Mouse (Mus musculus): Measurements from ENCODE around the gene Hcar2.

The Hcar2 gene

GRCm38 (mm10) chr5:123858798-123859197 lies 6.5 kb downstream of the Hcar2 start:
- DNase-seq, result no peak

- no peak for DNase-seq
These were observed 10.8 kb downstream of the Hcar2 start for GRCm38 (mm10) chr5:123854511-123854910.

DNA sequence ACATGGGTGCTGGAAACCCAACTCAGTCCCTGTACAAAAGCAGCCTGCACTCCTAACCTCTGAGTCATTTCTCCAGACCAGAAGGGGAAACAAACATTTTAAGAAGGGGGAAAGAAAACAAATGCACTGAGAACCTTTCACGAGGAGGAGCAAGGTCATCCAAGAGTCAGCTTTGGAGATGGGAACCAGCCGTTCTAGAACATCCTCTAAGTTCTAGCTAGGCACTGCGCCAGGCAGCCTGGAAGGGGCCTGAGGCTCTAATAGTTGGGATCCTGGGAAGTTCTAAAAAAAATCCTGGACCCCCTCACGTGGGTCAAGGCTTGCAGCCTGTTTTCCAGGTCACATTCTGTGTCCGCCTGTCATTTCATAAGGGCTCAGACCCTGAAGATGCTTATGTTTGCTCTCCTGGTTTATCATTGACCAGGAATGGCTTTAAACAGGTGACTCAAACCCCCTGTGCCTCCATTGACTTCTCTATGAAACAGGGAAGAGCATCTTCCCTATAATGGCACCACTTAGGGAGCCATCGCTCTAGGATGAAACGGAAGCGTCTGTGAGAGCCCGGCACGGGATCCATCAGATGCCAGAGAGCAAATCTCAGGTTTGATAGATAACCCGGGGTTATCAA lies 11.3 kb downstream of the Hcar2 start:
- no peak for DNase-seq

GRCm38 (mm10) chr5:123851398-123851797 lies 13.9 kb downstream of the Hcar2 start:
- peak; percentile 45 for DNase-seq

- peak; percentile 61 for DNase-seq
These were observed 21.0 kb downstream of the Hcar2 start for GRCm38 (mm10) chr5:123844316-123844715.

DNA sequence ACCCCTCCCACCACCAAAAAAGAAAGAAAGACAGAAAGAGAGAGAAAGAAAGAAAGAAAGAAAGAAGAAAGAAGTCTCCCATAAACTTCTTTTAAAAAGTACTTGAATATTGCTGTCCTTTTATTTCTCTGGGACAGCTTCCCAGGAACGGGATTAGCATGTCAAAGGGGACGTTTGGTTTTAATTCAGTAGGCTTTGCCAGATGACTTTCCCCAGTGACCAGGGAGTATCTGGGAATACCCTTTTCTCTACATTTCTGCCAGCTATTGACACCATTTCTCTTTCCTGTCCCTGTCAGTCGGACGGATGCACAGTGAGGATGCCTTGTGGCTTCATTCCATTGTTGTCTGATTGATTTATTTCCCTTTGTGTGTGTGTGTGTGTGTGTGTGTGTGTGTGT lies 21.5 kb downstream of the Hcar2 start:
- peak; percentile 41 for DNase-seq

- DNase-seq, result no peak
These were observed 22.4 kb downstream of the Hcar2 start for GRCm38 (mm10) chr5:123842935-123843282.

GRCm38 (mm10) chr5:123842221-123842934 lies 22.9 kb downstream of the Hcar2 start:
- no peak for DNase-seq

DNA sequence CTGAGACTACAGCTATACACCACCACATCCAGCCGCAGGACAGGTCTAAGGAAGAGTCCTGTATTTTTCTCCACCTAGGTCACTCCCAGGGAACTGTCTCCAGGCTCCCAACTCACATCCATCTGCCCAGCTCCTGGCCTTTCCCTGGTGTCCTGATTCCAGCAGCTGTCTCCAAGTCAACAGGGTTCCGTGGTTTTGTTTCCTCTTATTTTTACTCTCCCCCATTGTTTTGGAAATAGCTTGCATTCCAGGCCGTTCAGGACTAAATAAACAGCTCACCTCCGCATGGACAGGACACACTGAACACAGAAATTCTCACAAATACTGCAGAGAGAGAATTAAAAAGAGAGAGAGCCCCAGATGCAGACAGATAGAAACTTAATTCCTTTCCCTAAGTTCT lies 27.9 kb downstream of the Hcar2 start:
- no peak for DNase-seq

DNA sequence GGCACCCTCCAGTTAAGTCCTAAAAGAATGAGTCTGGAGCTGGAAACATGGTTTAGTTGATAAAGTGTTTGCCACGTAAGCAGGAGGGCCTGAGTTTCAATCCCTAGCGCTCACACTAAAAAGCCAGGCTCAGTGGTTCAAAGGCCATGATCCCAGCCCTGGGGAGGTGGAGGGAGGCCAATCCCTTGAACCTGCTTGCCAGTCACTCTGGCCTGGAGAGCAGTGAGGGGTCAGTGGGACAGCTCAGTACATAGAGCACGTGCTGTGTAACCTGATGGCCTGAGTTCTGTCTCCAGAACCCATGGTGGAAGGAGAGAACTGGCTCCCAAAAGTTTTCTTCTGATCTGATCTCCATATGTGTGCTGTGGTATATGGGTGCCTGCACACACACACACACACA lies 30.5 kb downstream of the Hcar2 start:
- DNase-seq, result no peak

DNA sequence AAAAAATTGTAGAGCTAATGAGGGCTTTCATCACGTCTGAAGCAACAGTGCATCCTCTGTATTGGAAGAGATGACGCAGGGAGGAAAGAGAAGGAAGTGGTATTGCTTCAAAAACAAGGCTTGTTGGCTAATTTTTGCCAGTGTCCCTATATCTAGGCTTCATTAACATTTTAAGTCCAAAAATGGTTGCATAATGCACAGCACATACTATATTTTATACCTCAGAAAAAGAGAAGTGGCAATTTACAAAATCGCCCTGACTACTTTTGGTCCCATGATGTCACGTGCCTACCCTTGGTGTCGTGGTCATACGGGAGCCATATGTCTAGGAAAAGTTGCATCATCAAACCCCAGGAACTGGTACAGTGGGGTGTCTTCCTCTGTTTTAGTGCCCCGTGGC lies 33.0 kb downstream of the Hcar2 start:
- DNase-seq, result no peak

- peak; percentile 72 for DNase-seq
These were observed 37.6 kb downstream of the Hcar2 start for GRCm38 (mm10) chr5:123827659-123828091.

DNA sequence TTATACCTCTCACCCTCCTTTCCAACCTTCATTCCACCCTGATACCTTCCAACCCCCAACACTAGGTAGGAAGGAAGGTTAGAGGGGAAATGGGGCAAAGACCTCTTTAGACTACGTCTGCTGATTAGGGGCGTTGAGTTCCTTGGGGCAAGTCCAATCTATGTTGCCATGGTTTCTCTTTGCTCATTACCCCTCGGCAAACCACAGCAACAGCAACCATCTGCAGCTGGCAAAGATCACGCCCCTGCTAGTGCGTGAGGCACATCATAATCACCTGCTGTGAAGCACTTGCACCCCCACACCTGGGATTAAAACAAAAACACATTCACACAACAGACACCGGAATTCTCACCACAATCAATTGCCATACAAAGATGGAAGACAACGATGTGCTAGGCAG lies 42.6 kb downstream of the Hcar2 start:
- no peak for DNase-seq

DNA sequence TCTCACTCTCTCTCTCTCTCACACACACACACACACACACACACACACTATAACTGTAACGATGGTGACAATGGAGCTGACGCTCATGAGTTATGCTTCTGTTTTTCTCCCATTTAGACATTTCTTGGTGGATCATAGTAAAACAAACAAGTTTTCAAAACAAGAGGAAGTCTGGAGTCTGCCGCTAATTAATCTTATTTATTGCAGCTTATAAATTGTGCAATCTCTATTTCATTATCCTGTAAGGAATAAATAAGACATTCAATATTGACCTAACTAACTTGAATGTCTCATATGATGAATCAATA lies 44.1 kb downstream of the Hcar2 start:
- DNase-seq, result no peak

GRCm38 (mm10) chr5:123820501-123821263 lies 44.6 kb downstream of the Hcar2 start:
- DNase-seq, result peak; percentile 51

GRCm38 (mm10) chr5:123818941-123819577 lies 46.2 kb downstream of the Hcar2 start:
- peak; percentile 64 for DNase-seq

- no peak for DNase-seq
These were observed 48.4 kb downstream of the Hcar2 start for GRCm38 (mm10) chr5:123816891-123817290.

Data from kidney, postnatal 14 days (tissue).